Mouse (Mus musculus) stomach, embryonic 14.5 days (tissue): ENCODE measurements around the gene Stx16. TPM values are rescaled to one million over a fixed set of nuclear protein-coding genes. Genes with fewer than 3 reads are reported as not detected.

Experiments
- ATAC-seq: fragments of 200-750 bp; cut with Nextera tagmentation; 2 replicates; pipeline ENCODE4 v1.8.0; 2017; ENCODE audit warnings: low read depth, moderate TSS enrichment; ENCODE audit not compliant: insufficient number of reproducible peaks, insufficient read depth, low FRiP score
- H3K27ac ChIP-seq: fragments of 300-500 bp; sonication (generic); 2 replicates; pipeline ENCODE4 v1.5.1; 2014; ENCODE audit warnings: mild to moderate bottlenecking, low read length, moderate library complexity, mixed read lengths
- H3K27me3 ChIP-seq: fragments of 300-500 bp; sonication (generic); 2 replicates; pipeline ENCODE4 v1.6.1; 2014; ENCODE audit warnings: low read length, control low read depth, mixed read lengths; ENCODE audit not compliant: control insufficient read depth, insufficient read depth
- H3K36me3 ChIP-seq: fragments of 300-500 bp; sonication (generic); 2 replicates; pipeline ENCODE4 v1.6.1; 2014; ENCODE audit warnings: mild to moderate bottlenecking, control low read depth, low read length, moderate library complexity, mixed read lengths; ENCODE audit not compliant: control insufficient read depth, insufficient read depth
- H3K4me1 ChIP-seq: fragments of 300-500 bp; sonication (generic); 2 replicates; pipeline ENCODE4 v1.6.1; 2014; ENCODE audit warnings: low read length, control low read depth, mixed read lengths; ENCODE audit not compliant: control insufficient read depth, insufficient read depth
- H3K4me2 ChIP-seq: fragments of 300-500 bp; sonication (generic); replicated peaks from 2 replicates; pipeline ENCODE4 v1.6.1; 2014; ENCODE audit warnings: low read depth, low read length, control low read depth
- H3K4me3 ChIP-seq: fragments of 300-500 bp; sonication (generic); 2 replicates; pipeline ENCODE4 v1.5.1; 2014; ENCODE audit warnings: low read depth, low read length, control low read depth
- H3K9ac ChIP-seq: fragments of 300-500 bp; sonication (generic); replicated peaks from 2 replicates; pipeline ENCODE4 v1.6.1; 2014; ENCODE audit warnings: low read depth, mild to moderate bottlenecking, control low read depth, low read length, moderate library complexity, mixed read lengths
- H3K9me3 ChIP-seq: fragments of 300-500 bp; sonication (generic); 2 replicates; pipeline ENCODE4 v1.6.1; 2016; ENCODE audit warnings: low read depth, low read length, control low read depth; ENCODE audit not compliant: control insufficient read depth
- WGBS: fragments of 180-500 bp; shearing (Covaris S2); extraction: QIAGEN DNeasy Blood & Tissue Kit; methylation state at CpG from one replicate; pipeline ENCODE4 v1.1.7; 2014; 5-methylcytosine and 5-hydroxymethylcytosine counted together
- polyA plus RNA-seq: library from polyadenylated mRNA; unstranded; fragments of >200 nt; fragmentation: Nextera tagmentation; extraction: Ambion mirVana; gene quantifications from 2 replicates; pipeline ENCODE4 v1.2.1, GENCODE M21; 2014

The Stx16 gene
- polyA plus RNA-seq, 1 experiment from 2014 or later = 11.2 TPM

GRCm38 (mm10) chr2:174114148-174114864 lies 38.2 kb downstream of the Stx16 start:
- WGBS = 87% methylated on average over 12 of the region's 12 CpGs
- peaks cover 9% of the 10 kb centered on the region for H3K36me3 ChIP-seq
- no peak overlapping the region for H3K4me3 ChIP-seq
- H3K4me1 ChIP-seq = peaks cover 12% of the 10 kb centered on the region; the same call in 1 of the 2 replicates
- H3K9ac ChIP-seq = no peak overlapping the region
- no peaks in the 10 kb centered on the region for H3K27me3 ChIP-seq
- no peak overlapping the region for H3K4me2 ChIP-seq
- ATAC-seq = no peak
- H3K27ac ChIP-seq = no peak overlapping the region
- H3K9me3 ChIP-seq = no peaks in the 10 kb centered on the region

DNA sequence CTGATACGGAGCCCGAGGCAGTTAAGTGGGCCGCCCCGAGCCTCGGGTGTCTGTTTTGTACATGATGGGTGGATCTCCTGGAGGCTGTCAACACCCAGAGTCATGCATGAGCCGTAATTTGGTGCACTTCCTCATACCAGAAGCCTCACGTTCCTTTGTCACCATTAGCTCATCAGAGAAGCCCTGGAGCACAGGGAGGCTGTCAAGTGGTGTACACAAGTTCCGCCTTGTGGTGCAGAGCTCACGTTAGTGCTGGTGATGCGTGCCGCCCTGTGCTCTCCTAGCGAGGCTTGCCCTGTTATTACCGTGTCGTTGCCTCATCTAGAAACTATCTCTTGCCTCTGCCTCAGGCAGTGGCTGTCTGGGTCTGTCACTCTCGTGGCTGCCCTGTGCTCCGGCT lies 40.8 kb downstream of the Stx16 start:
- H3K9ac ChIP-seq = no peak overlapping the region
- H3K9me3 ChIP-seq = no peaks in the 10 kb centered on the region
- H3K36me3 ChIP-seq = peaks cover 24% of the 10 kb centered on the region
- H3K4me1 ChIP-seq = no peaks in the 10 kb centered on the region
- H3K27ac ChIP-seq = no peak overlapping the region
- no peaks in the 10 kb centered on the region for H3K27me3 ChIP-seq
- H3K4me2 ChIP-seq = no peak overlapping the region
- WGBS = 74% methylated on average over 16 of the region's 16 CpGs
- H3K4me3 ChIP-seq = no peak overlapping the region
- no peak for ATAC-seq

DNA sequence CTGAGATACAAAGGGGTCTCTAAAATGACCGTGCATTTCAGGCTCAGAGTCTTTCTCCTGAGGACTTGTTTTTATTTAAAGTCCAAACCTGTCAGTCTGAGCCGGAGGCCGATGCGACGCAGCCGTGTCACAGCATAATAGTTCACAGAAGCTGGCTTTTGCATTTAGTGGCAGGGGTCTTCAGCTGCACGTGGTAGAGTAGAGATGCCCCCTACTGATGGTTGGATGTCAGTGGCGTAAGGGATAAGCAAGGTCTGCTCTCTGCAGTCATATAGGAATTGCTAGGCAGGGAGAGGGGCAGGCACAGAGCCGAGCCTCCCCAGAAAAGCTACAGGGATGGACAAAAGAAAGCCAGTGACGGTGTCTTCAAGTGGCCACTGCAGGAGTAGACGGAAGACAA lies 42.0 kb downstream of the Stx16 start:
- Histone ChIP-seq H3K9me3 (no peaks in the 10 kb centered on the region), H3K4me2 (no peak overlapping the region), H3K9ac (no peak overlapping the region), H3K27me3 (no peaks in the 10 kb centered on the region), H3K4me1 (no peaks in the 10 kb centered on the region), H3K27ac (no peak overlapping the region), H3K36me3 (peaks cover 30% of the 10 kb centered on the region), H3K4me3 (no peak overlapping the region)
- no peak for ATAC-seq
- WGBS = 56% methylated on average over 11 of the region's 11 CpGs

DNA sequence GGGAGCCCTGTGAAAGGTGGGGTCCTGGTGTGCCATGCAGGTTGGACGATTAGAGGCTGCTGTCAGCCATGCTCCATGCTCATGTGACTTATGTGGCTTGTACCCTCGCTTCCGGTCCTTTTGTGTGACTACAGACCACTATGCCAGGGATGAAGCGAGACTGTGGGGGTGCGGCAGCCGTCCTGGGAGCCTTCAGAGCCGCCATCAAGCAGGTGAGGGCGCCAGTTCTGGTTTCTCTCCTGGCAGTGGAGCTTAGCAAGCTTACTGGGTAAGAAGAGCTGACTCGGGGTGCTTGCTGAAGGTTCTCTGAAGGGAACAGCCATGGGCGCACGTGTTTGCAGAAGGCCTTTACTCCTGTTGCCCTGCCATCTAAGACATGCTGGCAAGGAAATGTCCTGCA lies 43.2 kb downstream of the Stx16 start:
- Histone ChIP-seq H3K4me3 (no peak overlapping the region), H3K4me1 (no peaks in the 10 kb centered on the region), H3K27me3 (no peaks in the 10 kb centered on the region), H3K9me3 (peaks cover under 1% of the 10 kb centered on the region; the same call in 1 of the 2 replicates), H3K9ac (no peak overlapping the region), H3K27ac (no peak overlapping the region), H3K36me3 (peaks cover 42% of the 10 kb centered on the region), H3K4me2 (no peak overlapping the region)
- WGBS = 90% methylated on average over 11 of the region's 11 CpGs
- no peak for ATAC-seq

DNA sequence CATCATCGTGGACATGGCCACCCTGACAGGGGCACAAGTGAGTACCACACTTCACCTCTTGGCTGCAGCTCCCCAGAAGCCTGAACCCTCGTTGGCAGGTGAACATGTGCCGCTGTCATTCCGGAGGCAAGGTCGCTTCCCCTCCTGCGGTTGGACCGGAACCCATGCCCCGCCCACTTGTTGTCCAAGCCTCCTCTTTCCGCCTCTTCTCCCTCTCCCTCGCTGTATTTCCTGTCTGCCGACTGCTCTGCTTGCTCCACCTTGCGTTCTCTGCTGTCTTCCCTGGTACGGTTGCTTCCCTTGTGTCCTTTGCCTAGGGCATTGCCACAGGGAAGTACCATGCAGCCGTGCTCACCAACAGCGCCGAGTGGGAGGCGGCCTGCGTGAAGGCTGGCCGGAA lies 44.5 kb downstream of the Stx16 start:
- Histone ChIP-seq H3K9me3 (peaks cover 10% of the 10 kb centered on the region; the same call in 1 of the 2 replicates), H3K27me3 (no peaks in the 10 kb centered on the region), H3K4me2 (no peak overlapping the region), H3K4me3 (no peak overlapping the region), H3K4me1 (no peaks in the 10 kb centered on the region), H3K9ac (no peak overlapping the region), H3K36me3 (peaks cover 45% of the 10 kb centered on the region), H3K27ac (no peak overlapping the region)
- no peak for ATAC-seq
- WGBS = 94% methylated on average over 19 of the region's 19 CpGs

DNA sequence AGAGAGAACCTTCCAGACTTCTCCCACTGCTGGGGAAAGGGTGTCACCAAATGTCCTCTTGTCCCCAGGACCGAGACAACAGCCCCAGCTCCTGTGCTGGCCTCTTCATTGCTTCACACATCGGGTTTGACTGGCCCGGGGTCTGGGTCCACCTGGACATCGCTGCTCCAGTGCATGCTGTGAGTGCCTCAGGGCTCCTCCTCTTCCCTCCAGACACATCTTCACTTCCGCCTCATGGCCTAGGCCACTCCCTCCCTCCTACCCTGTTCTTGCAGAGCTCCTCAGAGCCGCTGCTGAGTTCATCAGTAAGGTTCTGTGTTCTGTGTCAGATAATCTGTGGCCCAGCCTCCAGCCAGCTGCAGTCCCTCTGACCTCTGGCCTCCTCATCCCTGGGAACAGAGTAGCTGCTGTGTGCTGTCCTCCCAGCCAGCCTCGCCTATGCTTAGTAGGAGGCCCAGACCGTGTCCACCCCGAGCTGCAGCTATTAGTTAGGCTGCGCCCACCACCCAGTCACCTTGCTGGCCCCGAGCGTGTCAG lies 45.4 kb downstream of the Stx16 start:
- Histone ChIP-seq H3K36me3 (peaks cover 42% of the 10 kb centered on the region), H3K4me1 (peaks cover under 1% of the 10 kb centered on the region; the same call in 1 of the 2 replicates), H3K9ac (no peak overlapping the region), H3K4me2 (no peak overlapping the region), H3K27ac (no peak overlapping the region), H3K27me3 (no peaks in the 10 kb centered on the region), H3K4me3 (no peak overlapping the region), H3K9me3 (peaks cover 10% of the 10 kb centered on the region; the same call in 1 of the 2 replicates)
- no peak; the same call in 1 of the 2 replicates for ATAC-seq
- WGBS = 83% methylated on average over 12 of the region's 12 CpGs

DNA sequence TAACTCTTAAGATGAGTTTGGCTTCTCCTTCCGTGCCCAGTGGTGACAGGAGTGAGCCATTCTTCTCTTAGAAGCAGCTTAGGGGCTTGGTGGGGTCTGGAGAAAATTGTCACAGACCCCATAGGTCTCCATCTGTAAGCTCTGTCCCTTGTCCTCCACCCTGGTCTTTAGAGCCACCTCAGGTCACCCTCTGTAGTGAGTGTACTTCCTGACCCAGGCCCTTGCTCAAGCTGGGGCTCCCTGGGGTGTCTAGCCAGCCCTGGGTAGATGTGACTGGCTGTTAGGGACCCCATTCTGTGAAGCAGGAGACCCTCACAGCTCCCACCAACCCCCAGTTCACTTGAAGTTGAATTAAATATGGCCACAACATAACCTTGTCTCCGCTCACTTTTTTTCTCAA lies 46.2 kb downstream of the Stx16 start:
- Histone ChIP-seq H3K27ac (no peak overlapping the region), H3K36me3 (peaks cover 42% of the 10 kb centered on the region), H3K9ac (no peak overlapping the region), H3K4me3 (no peak overlapping the region), H3K4me1 (peaks cover 9% of the 10 kb centered on the region; the same call in 1 of the 2 replicates), H3K9me3 (peaks cover 10% of the 10 kb centered on the region; the same call in 1 of the 2 replicates), H3K27me3 (no peaks in the 10 kb centered on the region), H3K4me2 (no peak overlapping the region)
- no peak for ATAC-seq
- 88% methylated on average over 2 of the region's 2 CpGs for WGBS

- H3K4me3 ChIP-seq = no peak overlapping the region
- H3K36me3 ChIP-seq = peaks cover 39% of the 10 kb centered on the region
- no peak overlapping the region for H3K27ac ChIP-seq
- H3K4me1 ChIP-seq = peaks cover 11% of the 10 kb centered on the region; the same call in 1 of the 2 replicates
- peaks cover 10% of the 10 kb centered on the region; the same call in 1 of the 2 replicates for H3K9me3 ChIP-seq
- 91% methylated on average over 3 of the region's 3 CpGs for WGBS
- ATAC-seq = no peak
- H3K27me3 ChIP-seq = no peaks in the 10 kb centered on the region
- H3K4me2 ChIP-seq = no peak overlapping the region
- H3K9ac ChIP-seq = no peak overlapping the region
These were observed 47.6 kb downstream of the Stx16 start for GRCm38 (mm10) chr2:174123731-174124130.
